Mouse (Mus musculus): ENCODE results near the gene Cyp26a1.

Cyp26a1 gene

GRCm38 (mm10) chr19:37697651-37698272, at the start of gene Cyp26a1:
TSS of gene Cyp26a1 (plus strand) at chr19:37697798.
- DNase-seq (ENCODE audit: low spot score in 2 of 2): no peak

DNA sequence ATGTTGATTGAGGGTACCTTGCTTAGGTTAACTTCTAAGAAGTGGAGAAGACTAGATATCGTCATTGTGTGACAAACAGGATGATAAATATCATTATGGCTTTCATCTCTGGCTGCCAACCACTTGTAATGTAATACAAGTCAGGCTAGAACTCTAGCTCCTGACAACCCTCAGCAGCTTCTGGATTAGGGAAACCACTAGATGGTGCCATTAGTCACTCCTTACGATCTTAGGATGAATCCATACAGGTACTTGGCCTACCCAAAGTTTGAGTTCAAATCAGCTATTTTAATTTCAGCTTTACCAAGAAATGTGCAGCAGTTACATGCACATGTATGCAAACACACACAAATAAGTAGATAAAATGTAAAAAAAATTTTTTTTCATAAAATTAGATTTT, 49.6 kb upstream of the Cyp26a1 start:
- DNase-seq (ENCODE audit: low spot score in 2 of 2): no peak

- no peak for DNase-seq (ENCODE audit: low spot score in 2 of 2)
These were observed 47.1 kb upstream of the Cyp26a1 start for GRCm38 (mm10) chr19:37650526-37650925.

GRCm38 (mm10) chr19:37654012-37654411, 43.6 kb upstream of the Cyp26a1 start:
- no peak for DNase-seq (ENCODE audit: low spot score in 2 of 2)

DNA sequence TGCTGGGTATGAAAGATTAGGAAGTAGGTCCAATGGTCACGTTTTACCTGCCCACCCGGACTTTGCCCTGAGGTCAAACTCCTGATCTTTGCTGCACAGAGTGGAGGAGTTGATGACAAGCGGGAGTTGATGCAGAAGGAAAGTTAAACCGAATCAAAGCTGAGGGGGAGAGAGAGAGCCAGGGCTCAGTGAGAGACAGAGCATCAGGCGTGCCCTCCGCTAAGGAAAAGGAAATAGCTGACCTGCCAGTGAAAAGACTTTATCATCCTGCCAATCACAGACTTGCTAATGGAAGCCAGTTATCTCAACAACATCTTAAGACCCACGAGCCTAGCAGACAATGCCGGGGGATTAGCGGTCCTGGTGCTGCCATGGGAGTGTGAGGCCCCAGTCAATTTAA, 41.2 kb upstream of the Cyp26a1 start:
- no peak for DNase-seq (ENCODE audit: low spot score in 2 of 2)

DNA sequence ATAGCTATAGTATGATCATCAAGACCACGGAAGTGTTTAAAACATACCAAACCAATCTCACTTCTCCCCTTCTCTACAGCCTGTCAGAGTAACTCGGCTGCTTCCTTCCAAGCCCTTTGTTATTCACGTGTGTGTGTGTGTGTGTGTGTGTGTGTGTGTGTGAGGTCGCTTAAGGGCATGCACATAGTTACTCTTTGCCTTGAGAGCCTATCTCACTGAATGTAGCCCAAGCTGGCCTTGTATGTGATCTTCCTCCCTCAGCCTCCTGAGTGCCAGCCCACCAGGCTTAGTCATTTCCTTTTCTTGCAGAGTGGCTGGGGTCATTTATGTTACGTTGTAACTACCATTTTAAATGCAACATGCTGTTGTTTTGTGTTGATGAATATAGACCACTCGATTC, 32.3 kb upstream of the Cyp26a1 start:
- no peak for DNase-seq (ENCODE audit: low spot score in 2 of 2)

DNA sequence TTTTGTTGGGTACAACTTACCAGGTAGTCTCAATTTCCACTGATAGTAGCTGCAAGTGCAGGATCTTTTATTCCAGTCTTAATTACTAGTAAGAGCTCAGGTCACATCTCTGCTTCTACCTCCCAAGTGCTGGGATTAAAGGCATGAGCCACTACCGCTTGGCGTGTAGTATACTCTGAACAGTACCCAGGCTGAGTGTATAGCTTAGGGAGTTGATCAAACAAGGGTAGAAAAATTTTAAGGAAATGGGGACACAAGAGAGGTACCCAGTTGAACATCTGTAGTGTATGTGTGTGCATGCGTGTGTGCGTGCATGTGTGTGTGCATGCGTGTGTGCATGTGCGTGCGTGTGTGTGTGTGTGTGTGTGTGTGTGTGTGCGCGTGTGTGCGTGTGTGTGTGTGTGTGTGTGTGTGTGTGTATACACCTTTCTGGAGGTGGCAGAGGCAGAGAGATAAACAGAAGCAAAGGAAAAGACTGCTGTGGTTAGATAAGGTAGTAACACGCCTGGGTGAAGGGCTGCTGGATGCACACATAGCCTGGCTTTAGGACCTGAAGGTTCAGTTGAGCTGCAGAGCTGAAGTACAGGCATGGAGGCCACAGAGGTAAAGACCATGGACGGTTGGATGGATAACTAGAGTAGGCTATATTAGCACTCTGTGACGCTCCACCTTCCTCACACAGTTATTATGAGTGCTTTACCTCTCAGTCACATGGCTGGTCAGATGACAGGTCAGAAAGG, 29.6 kb upstream of the Cyp26a1 start:
- no peak for DNase-seq (ENCODE audit: low spot score in 2 of 2)

- no peak for DNase-seq (ENCODE audit: low spot score in 2 of 2)
These were observed 28.9 kb upstream of the Cyp26a1 start for GRCm38 (mm10) chr19:37668657-37669056.

- DNase-seq (ENCODE audit: low spot score in 2 of 2): no peak
These were observed 28.1 kb upstream of the Cyp26a1 start for GRCm38 (mm10) chr19:37669486-37669885.

DNA sequence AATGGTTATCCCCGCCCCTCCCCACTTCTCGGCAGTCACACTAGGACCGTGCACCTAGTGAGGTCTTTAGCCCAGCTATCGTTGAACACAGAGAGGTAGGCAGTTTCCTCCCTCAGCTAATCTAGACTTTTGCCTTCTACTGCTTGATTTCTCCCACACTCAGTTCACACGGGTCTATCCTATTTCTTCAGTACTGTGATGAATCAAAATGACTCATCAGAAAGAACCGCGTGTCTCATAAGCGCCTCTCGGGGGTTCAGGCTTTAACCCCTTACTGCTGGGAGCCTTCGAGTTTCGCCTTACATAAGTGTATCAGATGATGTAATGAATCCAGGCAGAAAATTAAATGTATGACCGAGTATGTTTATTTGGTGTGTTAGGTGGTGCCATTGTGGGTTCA, 24.2 kb upstream of the Cyp26a1 start:
- DNase-seq (ENCODE audit: low spot score in 2 of 2): no peak

DNA sequence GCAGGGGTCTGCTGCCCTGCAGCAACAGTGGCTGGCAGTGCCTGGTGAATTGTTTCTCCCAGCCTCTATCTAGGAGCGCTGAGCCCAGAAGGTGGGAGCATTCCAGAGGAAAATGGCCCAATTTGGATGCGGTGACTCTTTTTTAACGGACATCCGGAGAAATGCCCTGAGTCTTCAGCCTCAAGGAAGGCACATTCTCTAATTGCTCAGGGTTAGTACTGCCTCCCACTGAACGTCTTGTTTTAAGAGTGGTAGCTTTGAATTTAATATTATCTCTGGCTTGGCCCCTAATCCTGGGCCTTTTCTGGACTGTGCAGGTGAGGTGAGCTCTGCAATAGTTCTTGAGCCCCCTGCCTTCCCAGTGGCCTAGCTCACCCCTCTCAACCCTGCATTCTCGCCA, 12.3 kb upstream of the Cyp26a1 start, which contains the start of gene Cyp26c1:
Cyp26c1 (plus strand) TSS at position 301 of the 400 bp plus-strand sequence.
- no peak for DNase-seq (ENCODE audit: low spot score in 2 of 2)

DNA sequence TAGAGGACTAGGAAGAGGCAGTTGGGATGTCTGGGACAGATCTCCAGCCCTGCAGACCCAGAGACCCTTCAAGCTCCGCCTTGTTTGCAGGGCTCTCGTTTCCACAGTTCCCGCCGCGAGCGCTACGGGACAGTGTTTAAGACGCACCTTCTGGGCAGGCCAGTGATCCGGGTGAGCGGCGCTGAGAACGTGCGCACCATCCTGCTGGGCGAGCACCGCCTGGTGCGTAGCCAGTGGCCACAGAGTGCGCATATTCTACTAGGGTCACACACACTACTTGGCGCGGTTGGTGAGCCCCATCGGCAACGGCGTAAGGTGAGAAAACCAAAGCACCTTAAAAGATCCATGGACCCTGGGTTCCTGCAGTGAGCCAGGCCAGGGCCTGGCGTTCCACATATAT, 11.3 kb upstream of the Cyp26a1 start:
- no peak for DNase-seq (ENCODE audit: low spot score in 2 of 2)

DNA sequence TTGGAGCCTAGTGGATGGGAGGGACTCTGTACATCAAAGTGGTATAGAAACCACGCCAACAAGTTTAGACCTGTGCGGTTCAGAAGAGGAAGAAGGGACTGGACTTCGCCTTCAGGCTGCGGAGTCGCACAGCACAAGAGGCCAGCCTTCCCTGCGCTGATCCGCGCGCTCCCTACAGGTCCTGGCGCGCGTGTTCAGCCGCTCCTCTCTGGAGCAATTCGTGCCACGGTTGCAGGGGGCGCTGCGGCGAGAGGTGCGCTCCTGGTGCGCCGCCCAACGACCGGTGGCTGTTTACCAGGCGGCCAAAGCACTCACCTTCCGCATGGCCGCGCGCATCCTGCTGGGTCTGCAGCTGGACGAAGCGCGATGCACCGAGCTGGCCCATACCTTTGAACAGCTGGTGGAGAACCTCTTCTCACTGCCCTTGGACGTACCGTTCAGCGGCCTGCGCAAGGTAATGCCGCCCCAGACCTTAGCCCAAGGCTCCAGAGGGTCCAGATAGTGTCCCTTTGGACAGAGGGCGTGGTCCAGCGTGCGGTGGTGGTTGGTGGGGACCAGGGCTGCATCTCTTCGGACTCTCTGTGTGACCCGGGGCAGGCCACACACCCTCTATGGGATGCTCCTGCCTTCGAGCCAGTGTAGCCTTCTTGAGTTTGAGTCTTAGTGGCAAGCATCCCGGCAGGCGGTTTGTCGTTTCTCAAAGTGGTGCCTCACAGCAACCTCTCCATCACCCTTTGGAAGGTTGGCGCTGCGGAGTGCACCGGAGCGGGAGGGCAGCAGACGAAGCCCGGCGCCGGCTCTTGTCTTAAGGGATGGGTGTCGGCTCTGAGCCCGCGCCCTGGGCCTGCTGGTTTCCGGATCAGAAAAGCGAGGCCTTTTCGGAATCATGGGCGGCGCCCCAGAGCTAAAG, 10.4 kb upstream of the Cyp26a1 start:
- DNase-seq (ENCODE audit: low spot score in 2 of 2): no peak

- DNase-seq (ENCODE audit: low spot score in 2 of 2): no peak
These were observed 8.1 kb upstream of the Cyp26a1 start for GRCm38 (mm10) chr19:37689478-37689877.

- DNase-seq (ENCODE audit: low spot score in 2 of 2): no peak
These were observed 6.9 kb upstream of the Cyp26a1 start for GRCm38 (mm10) chr19:37690716-37691115.

DNA sequence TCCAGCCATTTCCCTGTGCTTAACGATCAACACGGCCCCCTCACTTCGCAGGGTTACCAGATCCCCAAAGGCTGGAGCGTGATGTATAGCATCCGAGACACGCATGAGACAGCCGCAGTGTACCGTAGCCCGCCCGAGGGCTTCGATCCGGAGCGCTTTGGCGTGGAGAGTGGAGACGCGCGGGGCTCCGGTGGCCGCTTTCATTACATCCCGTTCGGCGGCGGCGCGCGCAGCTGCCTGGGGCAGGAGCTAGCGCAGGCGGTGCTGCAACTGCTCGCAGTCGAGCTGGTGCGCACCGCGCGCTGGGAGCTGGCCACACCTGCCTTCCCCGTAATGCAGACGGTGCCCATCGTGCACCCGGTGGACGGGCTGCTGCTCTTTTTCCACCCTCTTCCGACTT, 4.7 kb upstream of the Cyp26a1 start:
- peak; percentile 47 to 59 for DNase-seq (ENCODE audit: low spot score in 2 of 2)

- no peak for DNase-seq (ENCODE audit: low spot score in 2 of 2)
These were observed 2.5 kb upstream of the Cyp26a1 start for GRCm38 (mm10) chr19:37695146-37695545.

- DNase-seq (ENCODE audit: low spot score in 2 of 2): no peak
These were observed 1.6 kb upstream of the Cyp26a1 start for GRCm38 (mm10) chr19:37695762-37696602.

DNA sequence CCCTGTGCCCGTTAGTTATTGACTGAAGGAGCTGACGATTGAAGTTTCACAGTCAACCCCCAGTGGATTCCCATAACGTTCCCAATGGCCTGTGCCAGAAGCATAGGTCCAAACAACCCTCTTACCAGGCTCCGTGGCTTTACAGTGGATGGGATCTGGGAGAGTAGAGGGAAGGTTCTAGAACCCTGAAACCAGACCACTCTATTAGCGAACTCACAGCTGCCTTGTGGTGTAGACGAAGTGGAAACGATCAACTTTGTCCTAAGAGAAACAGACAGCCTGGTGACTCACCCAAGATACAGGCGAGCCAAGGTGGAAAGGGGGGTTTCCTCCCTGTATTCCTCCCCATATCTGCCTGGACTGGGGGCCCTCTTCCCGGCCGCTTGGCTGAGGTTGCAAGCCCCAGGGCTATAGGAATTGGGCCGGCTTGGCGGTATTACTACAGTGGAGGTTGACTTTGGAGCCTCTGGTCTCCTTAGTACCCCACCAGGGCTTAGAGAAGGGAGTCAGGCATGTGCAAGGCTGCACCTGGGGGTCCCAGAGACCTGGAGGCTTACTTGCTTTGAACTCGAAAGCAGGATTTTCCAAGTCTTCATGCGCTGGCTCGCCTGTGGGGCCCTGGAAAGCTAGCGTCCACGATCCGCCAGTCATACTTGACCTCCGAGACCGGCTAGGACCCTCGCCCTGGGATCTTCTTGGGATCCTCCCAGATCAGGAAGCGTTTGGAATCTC, 829 bp upstream of the Cyp26a1 start:
- no peak for DNase-seq (ENCODE audit: low spot score in 2 of 2)

GRCm38 (mm10) chr19:37697335-37697636, 312 bp upstream of the Cyp26a1 start:
- no peak for DNase-seq (ENCODE audit: low spot score in 2 of 2)

Data from right cerebral cortex, postnatal 10 days (tissue).